Mouse (Mus musculus) c-Kit-negative CD71-positive TER-119-positive erythroid progenitor cells, embryonic 14.5 days (primary cell): ENCODE results near the gene Sema3f.

ENCODE experiments used
- DNase-seq: peaks from one replicate; pipeline ENCODE4 v3.0.0-alpha.2; 2013; ENCODE audit warnings: low read depth, low spot score

Gene Sema3f

DNA sequence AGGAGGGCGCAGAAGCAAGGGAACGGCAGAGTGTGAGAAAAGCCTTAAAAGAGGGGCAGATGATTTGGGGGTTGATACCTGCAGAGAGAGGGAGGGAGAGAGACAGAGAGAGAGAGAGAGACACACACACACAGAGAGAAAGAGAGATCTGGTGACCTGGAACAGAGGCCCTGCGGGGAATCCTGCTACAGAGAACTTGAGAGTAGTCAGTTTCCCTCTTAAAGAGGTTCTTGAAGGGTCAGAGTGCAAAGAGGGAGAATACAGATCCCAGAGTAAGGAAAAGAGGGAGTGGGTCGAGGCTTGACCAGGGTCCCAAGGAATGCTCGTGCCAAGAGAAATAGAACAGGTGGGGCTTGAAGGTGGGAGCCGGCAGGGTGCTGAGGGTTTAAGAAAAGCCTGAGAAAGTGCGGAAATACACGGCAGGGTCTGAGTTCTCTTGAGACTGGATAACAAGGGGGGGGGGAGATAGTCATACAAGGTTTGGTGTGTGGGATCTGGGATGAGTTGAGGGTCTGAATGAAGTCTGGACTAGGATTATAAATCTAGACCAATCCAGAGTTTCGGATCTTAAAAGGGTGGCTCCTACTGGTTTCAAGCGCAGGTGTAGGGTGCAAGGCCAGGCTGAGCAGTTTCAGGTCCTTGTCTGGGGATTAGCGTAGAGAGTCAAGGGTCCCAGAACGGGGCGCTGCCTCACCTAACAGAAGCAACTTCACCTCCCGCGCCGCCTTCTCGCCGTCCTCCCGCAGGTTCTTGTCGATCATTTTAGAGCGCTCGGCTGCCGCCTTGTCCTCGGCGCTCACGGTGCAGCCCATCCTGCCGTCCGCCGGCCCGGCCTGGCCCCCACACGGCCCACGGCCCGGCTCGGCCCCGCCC lies 75.6 kb downstream of the Sema3f start:
- no peak for DNase-seq

- no peak for DNase-seq
Observed at GRCm38 (mm10) chr9:107633661-107634405, 76.4 kb downstream of the Sema3f start.

DNA sequence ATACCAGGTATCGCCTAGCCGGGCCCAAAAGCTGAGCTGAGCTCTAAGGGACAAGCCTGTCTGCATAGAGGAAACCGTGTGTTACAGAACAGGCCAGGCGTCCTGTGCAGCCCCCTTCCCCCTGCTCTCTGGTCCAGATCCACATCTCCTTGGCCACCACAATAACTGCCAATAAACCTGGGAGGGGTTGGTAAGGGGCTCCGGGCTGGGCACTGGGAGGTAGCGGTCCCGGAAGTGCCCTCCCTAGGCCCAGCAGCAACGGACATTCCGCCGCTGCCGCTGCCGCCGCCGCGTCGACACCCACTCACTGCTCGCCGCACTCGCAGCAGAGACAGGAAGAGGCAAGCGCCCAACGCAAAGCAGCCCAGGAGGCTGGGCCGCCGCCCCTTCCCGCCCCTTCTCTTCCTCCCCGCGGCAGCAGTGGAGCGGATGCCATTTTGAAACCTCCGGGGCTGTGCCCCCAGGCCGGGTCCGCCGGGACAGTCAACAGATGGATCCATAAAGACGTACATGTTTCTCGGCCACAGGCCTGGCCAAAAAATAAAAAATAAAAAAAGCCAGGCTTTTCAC lies 77.1 kb downstream of the Sema3f start:
- DNase-seq, result no peak

DNA sequence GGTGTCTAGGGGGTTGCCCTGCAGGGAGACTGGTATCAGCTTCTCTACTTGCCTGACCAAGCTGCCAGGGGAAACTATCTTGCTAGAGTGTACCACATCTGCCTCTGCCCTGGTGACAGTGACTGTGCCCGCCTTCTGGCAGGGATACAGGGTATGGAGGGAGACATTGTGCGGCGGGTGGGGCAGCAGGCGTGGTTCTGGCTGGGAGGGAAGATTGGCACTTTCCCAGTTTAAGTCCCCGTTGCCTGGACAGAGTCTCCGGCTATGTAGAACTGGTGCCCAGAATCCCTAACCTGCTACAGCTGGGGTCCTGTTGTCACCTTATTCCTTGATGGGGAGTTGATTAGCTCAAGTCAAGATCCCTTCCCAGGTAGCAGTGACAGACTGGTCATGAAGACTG lies 77.8 kb downstream of the Sema3f start:
- no peak for DNase-seq

DNA sequence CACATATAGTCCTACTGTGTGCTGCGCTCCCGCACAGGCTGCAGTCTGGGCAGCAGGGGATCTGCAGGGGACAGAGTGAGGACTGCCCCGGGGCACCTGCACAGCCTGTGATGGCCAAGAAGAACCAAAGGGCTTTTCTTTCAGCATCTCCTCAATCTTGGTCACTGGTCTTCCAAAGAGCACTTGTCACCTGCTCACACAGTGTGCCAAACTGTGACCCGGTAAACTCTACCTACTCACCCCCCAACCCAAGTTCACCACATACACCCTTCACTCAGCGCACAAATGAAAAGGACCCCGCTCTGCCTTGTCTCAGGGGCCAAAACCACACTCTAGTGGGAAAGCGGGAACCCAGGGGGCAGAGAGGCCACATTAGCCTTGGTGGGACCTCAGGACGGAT lies 78.4 kb downstream of the Sema3f start:
- no peak for DNase-seq
